Mouse (Mus musculus) right cerebral cortex, postnatal 25 days (tissue): Measurements from ENCODE around the gene Mospd3.
"Not testable (repeated sequence)": the region's sequence is repeated elsewhere in the genome, so short reads cannot be mapped to it uniquely, and the experiment has no call there.

Experiments
- DNase-seq: peaks from one replicate; pipeline ENCODE4 v3.0.0; 2022

Gene Mospd3

GRCm38 (mm10) chr5:137614921-137615320, 14.1 kb upstream of the Mospd3 start:
- not testable (repeated sequence) for DNase-seq

GRCm38 (mm10) chr5:137613550-137613949, 12.7 kb upstream of the Mospd3 start, which contains the start of gene Pcolce:
Gene Pcolce (minus strand): TSS chr5:137613784.
- DNase-seq = no peak

DNA sequence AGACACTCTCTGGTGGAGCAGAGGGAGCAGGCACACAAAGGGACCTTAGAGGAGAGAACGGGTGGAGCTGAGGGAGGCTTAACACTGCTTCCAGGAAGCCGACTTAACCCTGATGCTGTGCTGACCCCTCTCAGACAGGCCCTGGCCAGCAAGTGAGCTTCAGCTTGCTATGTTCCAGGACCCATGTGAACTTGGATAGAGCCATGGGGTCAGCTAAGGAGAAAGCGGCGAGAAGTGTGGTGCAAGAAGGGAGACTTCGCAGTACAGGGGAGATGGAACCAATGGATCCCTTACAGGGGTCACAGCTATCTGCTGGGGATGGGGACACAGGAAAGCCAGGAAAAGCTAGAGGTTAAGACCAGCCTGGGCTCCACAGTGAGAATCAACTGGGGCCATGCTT, 12.2 kb upstream of the Mospd3 start:
- no peak for DNase-seq

GRCm38 (mm10) chr5:137611245-137611602, 10.4 kb upstream of the Mospd3 start:
- DNase-seq = no peak

- DNase-seq = no peak
These were observed 9.8 kb upstream of the Mospd3 start for GRCm38 (mm10) chr5:137610548-137611244.

- DNase-seq = no peak
These were observed 9.2 kb upstream of the Mospd3 start for GRCm38 (mm10) chr5:137610056-137610455.

DNA sequence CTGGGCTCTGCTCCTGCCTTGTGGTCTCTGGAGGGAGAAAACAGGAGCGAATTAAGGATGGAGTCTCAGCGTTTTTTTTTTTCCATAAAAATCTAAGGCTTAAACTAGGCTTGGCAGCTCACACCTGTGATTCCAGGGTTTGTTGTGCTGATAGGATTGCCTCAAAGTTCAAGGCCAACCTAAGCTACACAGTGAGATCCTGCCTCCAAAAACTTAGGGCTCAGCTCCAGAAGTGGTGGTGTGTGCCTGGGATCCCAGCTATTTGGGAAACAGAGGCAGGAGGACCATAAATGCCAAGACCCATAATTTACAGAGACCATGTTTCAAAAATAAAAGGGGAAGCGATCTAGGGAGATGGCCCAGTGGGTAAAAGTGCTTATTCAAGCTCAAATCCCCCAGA, 8.4 kb upstream of the Mospd3 start:
- no peak for DNase-seq

- DNase-seq = no peak
These were observed 7.9 kb upstream of the Mospd3 start for GRCm38 (mm10) chr5:137608654-137609190.

- no peak for DNase-seq
These were observed 7.2 kb upstream of the Mospd3 start for GRCm38 (mm10) chr5:137607860-137608653.

- no peak for DNase-seq
These were observed 489 bp upstream of the Mospd3 start for GRCm38 (mm10) chr5:137601365-137601729.

GRCm38 (mm10) chr5:137600281-137600618, 608 bp downstream of the Mospd3 start:
- DNase-seq = no peak

GRCm38 (mm10) chr5:137599600-137599999, 1.3 kb downstream of the Mospd3 start:
- DNase-seq = no peak

DNA sequence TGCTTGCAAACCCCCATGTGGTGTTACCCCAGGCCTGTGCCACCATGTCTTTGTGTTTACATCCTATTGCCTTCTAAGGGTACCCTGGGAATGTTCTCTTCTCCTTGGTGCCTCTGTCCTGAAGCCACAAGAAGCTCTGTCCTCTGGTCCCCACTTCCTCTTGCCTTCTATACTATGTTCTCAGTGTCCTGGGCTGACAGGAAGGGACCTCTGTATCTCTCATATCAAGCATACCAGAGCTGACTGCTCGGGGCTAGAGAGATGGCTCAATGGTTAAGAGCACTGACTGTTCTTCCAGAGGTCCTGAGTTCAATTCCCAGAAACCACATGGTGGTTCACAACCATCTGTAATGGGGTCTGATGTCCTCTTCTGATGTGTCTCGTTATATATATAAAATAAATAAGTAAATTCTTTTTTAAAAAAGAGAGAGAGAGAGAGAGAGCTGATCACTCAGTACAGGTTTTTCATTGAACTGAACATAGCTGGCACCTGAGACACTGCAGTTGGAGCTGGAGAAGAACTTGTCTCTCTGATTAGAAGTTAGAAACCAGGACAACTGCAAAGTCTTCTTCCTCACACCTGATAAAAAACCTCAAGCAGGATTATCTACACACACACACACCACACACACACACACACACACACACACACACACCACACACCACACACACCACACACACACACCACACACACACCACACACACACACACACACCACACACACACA, 2.6 kb downstream of the Mospd3 start:
- DNase-seq = no peak

DNA sequence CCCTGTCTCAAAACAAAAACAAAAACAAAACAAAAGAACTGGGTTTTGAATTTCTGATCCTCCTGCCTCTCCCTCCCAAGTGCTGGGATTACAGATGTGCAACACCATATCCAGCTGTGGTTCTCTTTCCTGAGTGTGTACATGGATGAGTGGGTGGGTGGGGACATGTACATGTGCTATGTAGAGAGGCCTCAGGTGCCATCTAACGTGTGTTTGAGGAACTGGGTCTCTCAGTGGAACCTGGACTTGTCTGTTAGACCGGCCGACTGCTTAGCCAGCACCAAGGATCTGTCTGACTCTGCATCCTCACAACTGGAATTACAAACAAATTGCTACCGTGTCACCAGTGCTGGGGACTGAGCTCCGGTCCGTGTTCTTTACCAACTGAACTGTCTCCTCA, 3.2 kb downstream of the Mospd3 start:
- DNase-seq = no peak

DNA sequence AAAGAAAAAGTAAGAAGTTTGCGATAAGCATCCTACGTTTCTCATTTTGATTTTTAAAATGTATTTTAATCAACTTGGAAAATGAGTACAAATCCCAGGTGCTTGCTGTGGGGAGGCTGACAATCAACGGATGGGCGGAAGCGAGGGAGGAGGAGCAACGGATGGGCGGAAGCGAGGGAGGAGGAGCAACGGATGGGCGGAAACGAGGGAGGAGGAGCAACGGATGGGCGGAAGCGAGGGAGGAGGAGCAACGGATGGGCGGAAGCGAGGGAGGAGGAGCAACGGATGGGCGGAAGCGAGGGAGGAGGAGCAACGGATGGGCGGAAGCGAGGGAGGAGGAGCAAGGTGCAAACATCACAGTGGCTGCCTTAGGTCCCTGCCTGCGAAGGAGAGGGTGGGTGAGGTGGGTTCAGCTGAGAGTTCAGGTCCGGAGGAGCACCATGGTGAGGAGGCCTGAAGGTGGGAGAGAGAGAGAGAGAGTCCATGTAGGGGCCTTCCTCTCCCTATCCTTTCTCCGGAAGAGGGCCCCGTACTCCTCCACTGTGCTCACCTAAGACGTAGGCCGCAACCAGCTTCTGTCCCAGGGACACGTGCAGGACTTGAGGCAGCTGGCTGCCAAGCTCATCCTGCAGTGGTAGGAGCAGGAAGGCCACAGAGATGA, 4.1 kb downstream of the Mospd3 start:
- DNase-seq = no peak

GRCm38 (mm10) chr5:137595921-137596320, 4.9 kb downstream of the Mospd3 start:
- no peak for DNase-seq

GRCm38 (mm10) chr5:137590507-137590906, 10.4 kb downstream of the Mospd3 start:
- no peak for DNase-seq

- peak; percentile 45 for DNase-seq
These were observed 15.9 kb downstream of the Mospd3 start for GRCm38 (mm10) chr5:137584976-137585375.

DNA sequence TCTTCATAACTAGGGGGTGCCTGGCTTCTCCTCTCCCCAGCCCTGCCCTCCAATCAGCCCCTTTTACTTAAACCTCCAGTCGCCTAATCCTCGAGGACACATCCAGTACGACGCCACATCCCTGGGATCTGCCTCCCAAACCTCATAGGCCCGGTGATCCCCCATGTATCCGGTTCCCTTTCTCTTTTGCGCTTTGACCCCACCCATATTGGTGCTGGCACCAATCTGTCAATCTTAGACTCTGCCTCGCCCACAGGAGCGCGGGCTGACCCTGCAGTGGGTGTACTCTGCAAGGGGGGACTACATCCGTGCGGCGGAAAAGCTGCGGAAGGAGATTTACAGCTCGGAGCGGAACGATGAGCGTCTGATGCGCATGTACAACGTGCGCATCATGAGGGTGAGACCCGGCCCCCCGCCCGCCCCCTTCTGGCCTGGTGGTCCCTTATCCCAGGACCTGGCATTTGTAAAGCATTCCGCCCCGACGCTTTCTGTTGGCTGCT, 17.1 kb downstream of the Mospd3 start:
- peak; percentile 53 for DNase-seq

DNA sequence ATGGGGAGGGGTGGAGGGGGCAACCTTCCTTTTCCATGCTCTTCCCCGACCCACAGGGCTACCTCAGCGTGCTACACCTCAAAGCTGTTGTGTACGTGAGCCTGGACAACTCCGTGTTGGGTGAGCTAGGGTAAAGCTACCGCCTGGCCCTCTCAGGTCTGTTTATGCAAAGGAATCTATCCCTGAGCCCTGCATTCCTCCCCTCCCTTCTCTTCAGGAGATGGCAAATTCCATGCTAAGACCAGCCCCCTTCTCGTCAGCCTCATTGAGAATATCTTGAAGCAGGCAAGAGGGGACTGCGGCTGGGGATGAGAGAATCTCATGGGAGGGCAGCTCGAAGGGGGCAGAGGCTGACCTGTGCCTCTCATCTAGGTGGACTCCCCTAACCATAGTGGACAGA, 18.2 kb downstream of the Mospd3 start:
- DNase-seq = no peak

DNA sequence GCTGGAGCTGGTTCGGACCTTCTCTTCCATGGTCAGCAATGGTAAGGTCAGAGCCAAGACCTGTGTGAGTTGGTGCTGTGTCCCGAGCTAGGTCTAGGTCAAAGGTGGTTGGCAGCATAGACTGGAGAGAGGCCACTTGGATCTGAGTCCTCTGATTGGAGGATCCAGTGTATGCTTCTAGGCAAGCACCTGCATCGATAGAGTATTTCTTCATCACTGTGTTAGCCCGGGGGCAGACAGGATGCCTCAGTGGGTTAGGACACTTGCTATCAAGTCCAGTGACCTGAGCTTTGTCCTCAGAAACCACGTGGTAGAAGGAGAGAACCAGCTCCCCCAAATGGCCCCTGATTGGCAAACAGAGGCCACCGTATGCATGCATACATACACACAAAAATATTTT, 20.6 kb downstream of the Mospd3 start:
- no peak for DNase-seq

- peak; percentile 69 for DNase-seq
These were observed 26.4 kb downstream of the Mospd3 start for GRCm38 (mm10) chr5:137574470-137574901.
